19 mouse cellular contexts compared by ENCODE assay signal in genomic region chr6:50557566-50557965, GRCm38 (mm10). TPM values are rescaled to one million over a fixed set of nuclear protein-coding genes. Genes with fewer than 3 reads are reported as not detected.
DNase-seq lines count a peak whose midpoint lies in the region; TF ChIP-seq lines count a peak whose summit lies in the region.
"Had no signal": no experiment of that assay in that cellular context is flagged by ENCODE, and none has a peak within 500 bp of the region (broad histone marks: within the 10 kb centered on the region; RNA-seq: fewer than 3 reads in every experiment).

No protein-coding gene starts in this region.

- no peak overlapping the region for H3K27ac ChIP-seq in liver, adult 2 months (replicated peaks; ENCODE audit: insufficient read depth, low read depth, low read length)
- H3K27ac ChIP-seq: embryonic facial prominence, embryonic 15.5 days; gastrocnemius, adult 2 months; hindbrain, postnatal 0 days; limb, embryonic 12.5 days had no signal

- no peaks in the 10 kb centered on the region for H3K4me1 ChIP-seq in liver, adult 2 months (ENCODE audit: control insufficient read depth, insufficient read depth, low read length)
- H3K4me1 ChIP-seq: embryonic facial prominence, embryonic 15.5 days; limb, embryonic 12.5 days had no signal

- no peak overlapping the region for H3K9ac ChIP-seq in liver, adult 2 months (ENCODE audit: low read depth, low read length)
- H3K9ac ChIP-seq: embryonic facial prominence, embryonic 15.5 days; heart, embryonic 12.5 days; limb, embryonic 12.5 days had no signal

- no peaks in the 10 kb centered on the region for H3K79me2 ChIP-seq in liver, adult 2 months (ENCODE audit: control insufficient read depth, insufficient read depth, low read length)

- H3K36me3 ChIP-seq in liver, adult 2 months (ENCODE audit: control insufficient read depth, insufficient read depth, low read length): no peaks in the 10 kb centered on the region

- TF ChIP-seq CTCF in liver, adult 2 months (IDR thresholded peaks at IDR 0.05; ENCODE audit: low read depth, low read length): 0 out of 2 replicates have a peak, but pooled peaks have one; percentile 2

- TF ChIP-seq POLR2A in liver, adult 2 months (IDR thresholded peaks at IDR 0.05; ENCODE audit: extremely low read depth, insufficient read depth, low read length): no peak

- 93% methylated on average over 6 of the region's 6 CpGs for WGBS in liver, adult 2 months

- H3K27me3 ChIP-seq in liver, adult 2 months (ENCODE audit: control insufficient read depth, insufficient read depth, low read length): no peaks in the 10 kb centered on the region
- H3K27me3 ChIP-seq: embryonic facial prominence, embryonic 15.5 days; heart, embryonic 12.5 days; limb, embryonic 12.5 days had no signal

- DNase-seq in liver, adult 2 months (ENCODE audit: extremely low read depth, low read depth, low spot score): no peak
- DNase-seq in liver (no peak), adipocyte (ENCODE audit: low spot score) (no peak)
- peak; percentile 18 for DNase-seq in thymus, postnatal 14 days
- DNase-seq in thymus, postnatal 36 days: no peak
- peak; percentile 17 for DNase-seq in induced T-regulatory cell, adult 2 months (ENCODE audit: low read depth)
- DNase-seq in gastrocnemius, postnatal 10 days: no peak
- DNase-seq: adrenal gland, adult 2 months; cerebellum, adult 11 months; cerebellum, adult 9-11 months; gastrocnemius, adult 2 months; heart, postnatal 14 days; kidney, adult 2 months; kidney, postnatal 10 days; layer of hippocampus, postnatal 36 days had no signal

- no peak overlapping the region for H3K4me3 ChIP-seq in liver, adult 2 months (ENCODE audit: insufficient read depth, low read depth, low read length)
- H3K4me3 ChIP-seq: embryonic facial prominence, embryonic 15.5 days; gastrocnemius, adult 2 months; heart, embryonic 12.5 days; limb, embryonic 12.5 days had no signal

RNA-seq across cellular contexts. Expression of gene Cycs, which starts 8.8 kb away (rescaled TPM):
- total RNA-seq in liver, adult 2 months (2014; rRNA removed): 36.2 and 52.9 TPM in 2 replicates
- 2.9 and 3.1 TPM in 2 replicates for polyA plus RNA-seq in liver, adult 2 months (2012; rRNA removed)
- 10 to 100 TPM; 77.5 to 85.0 TPM for total RNA-seq in gastrocnemius, postnatal 10 days (2021)

RNA-seq across cellular contexts. Expression of gene 4921507P07Rik, which starts 38.9 kb away (rescaled TPM):
- total RNA-seq in liver, adult 2 months (2014; rRNA removed): 0.07 TPM in 1 of 2 replicates, not detected in the other
- polyA plus RNA-seq in liver, adult 2 months (2012; rRNA removed): 0.05 TPM in 1 of 2 replicates, not detected in the other
- total RNA-seq in gastrocnemius, postnatal 10 days (2021): under 1 TPM; 0.19 to 0.36 TPM
- polyA plus RNA-seq: adrenal gland, adult 2 months had no signal

Comparison
In these comparisons a context has a peak if more than half of its experiments do, and no peak if none do; other contexts are left out.
1. DNase-seq: peak in thymus, postnatal 14 days (single experiment) and induced T-regulatory cell, adult 2 months (single experiment); none in liver, adult 2 months (single experiment), liver (single experiment), thymus, postnatal 36 days (0 of 2), adipocyte (single experiment) and gastrocnemius, postnatal 10 days (single experiment).